Mouse (Mus musculus): ENCODE data around the gene Tmem135. TPM values are rescaled to one million over a fixed set of nuclear protein-coding genes. Genes with fewer than 3 reads are reported as not detected.

Gene Tmem135
- total and polyA plus RNA-seq, 3 experiments: 7.4 to 33.9 TPM; not detected in 1

- H3K9me3 ChIP-seq (replicated peaks; ENCODE audit: insufficient read depth, low read length): no peaks in the 10 kb centered on the region
- H3K4me1 ChIP-seq (ENCODE audit: control insufficient read depth in 1 of 2, insufficient read depth in 2 of 2, low read length in 2 of 2): no peaks in the 10 kb centered on the region
- H3K27me3 ChIP-seq (ENCODE audit: control insufficient read depth in 1 of 2, insufficient read depth in 2 of 2, low read length in 2 of 2): peaks cover 0 to 4% of the 10 kb centered on the region in 2 experiments; a peak in 2 of 4 replicates
- H3K79me2 ChIP-seq (ENCODE audit: control insufficient read depth, insufficient read depth, low read length, poor library complexity): no peaks in the 10 kb centered on the region
- no peak overlapping the region for H3K4me3 ChIP-seq (ENCODE audit: control insufficient read depth in 1 of 2, insufficient read depth in 1 of 2, low read depth in 2 of 2, low read length in 2 of 2)
- DNase-seq (ENCODE audit: low read depth, low spot score): no peak
- no peak overlapping the region for H3K9ac ChIP-seq (ENCODE audit: control insufficient read depth, low read depth, low read length, poor library complexity, severe bottlenecking)
- no peaks in the 10 kb centered on the region for H3K36me3 ChIP-seq (ENCODE audit: control insufficient read depth in 1 of 2, insufficient read depth in 2 of 2, low read length in 2 of 2)
- H3K27ac ChIP-seq (ENCODE audit: control insufficient read depth, low read depth, low read length): no peak overlapping the region
- TF ChIP-seq USF1 (IDR thresholded peaks at IDR 0.05; ENCODE audit: low read depth, low read length) (no peak), NELFE (IDR thresholded peaks at IDR 0.05; ENCODE audit: low read depth, low read length) (no peak), MYC (IDR thresholded peaks at IDR 0.05; ENCODE audit: low read depth, low read length) (no peak), E2F4 (IDR thresholded peaks at IDR 0.05; ENCODE audit: borderline replicate concordance, low read depth, low read length) (no peak), CHD1 (IDR thresholded peaks at IDR 0.05; ENCODE audit: low read depth, low read length) (no peak), ZNF384 (IDR thresholded peaks at IDR 0.05; ENCODE audit: low read depth, low read length) (no peak), TBP (IDR thresholded peaks at IDR 0.05; ENCODE audit: low read depth, low read length) (no peak), GABPA (IDR thresholded peaks at IDR 0.05; ENCODE audit: low read depth, low read length) (no peak), POLR2AphosphoS2 (IDR thresholded peaks at IDR 0.05; ENCODE audit: low read length) (no peak), SMC3 (IDR thresholded peaks at IDR 0.05; ENCODE audit: low read depth, low read length) (no peak), CTCF (IDR thresholded peaks at IDR 0.05 in 2 of 3, conservative IDR thresholded peaks at IDR 0.05 in 1 of 3; ENCODE audit: control insufficient read depth in 1 of 3, insufficient read depth in 1 of 3, low read depth in 2 of 3, low read length in 3 of 3, poor library complexity in 1 of 3, severe bottlenecking in 1 of 3) (no peak)
Measured at GRCm38 (mm10) chr7:89423688-89424255, 19.8 kb upstream of the Tmem135 start.

- H3K9me3 ChIP-seq (replicated peaks; ENCODE audit: insufficient read depth, low read length): no peaks in the 10 kb centered on the region
- no peak overlapping the region for H3K4me3 ChIP-seq (ENCODE audit: control insufficient read depth in 1 of 2, insufficient read depth in 1 of 2, low read depth in 2 of 2, low read length in 2 of 2)
- TF ChIP-seq GATA1 (IDR thresholded peaks at IDR 0.05; ENCODE audit: low read depth, low read length) (no peak), ZMIZ1 (IDR thresholded peaks at IDR 0.05; ENCODE audit: low read depth, low read length) (no peak), CTCF (IDR thresholded peaks at IDR 0.05 in 2 of 3, conservative IDR thresholded peaks at IDR 0.05 in 1 of 3; ENCODE audit: control insufficient read depth in 1 of 3, insufficient read depth in 1 of 3, low read depth in 2 of 3, low read length in 3 of 3, poor library complexity in 1 of 3, severe bottlenecking in 1 of 3) (no peak), ZC3H11A (IDR thresholded peaks at IDR 0.05; ENCODE audit: low read depth, low read length) (no peak), ZKSCAN1 (IDR thresholded peaks at IDR 0.05; ENCODE audit: low read depth, low read length) (no peak)
- no peaks in the 10 kb centered on the region for H3K4me1 ChIP-seq (ENCODE audit: control insufficient read depth in 1 of 2, insufficient read depth in 2 of 2, low read length in 2 of 2)
- no peak for DNase-seq (ENCODE audit: low read depth, low spot score)
- H3K9ac ChIP-seq (ENCODE audit: control insufficient read depth, low read depth, low read length, poor library complexity, severe bottlenecking): no peak overlapping the region
- peaks cover 0 to 3% of the 10 kb centered on the region in 2 experiments; a peak in 1 of 4 replicates for H3K36me3 ChIP-seq (ENCODE audit: control insufficient read depth in 1 of 2, insufficient read depth in 2 of 2, low read length in 2 of 2)
- no peaks in the 10 kb centered on the region for H3K79me2 ChIP-seq (ENCODE audit: control insufficient read depth, insufficient read depth, low read length, poor library complexity)
- peaks cover 0 to 4% of the 10 kb centered on the region in 2 experiments; a peak in 2 of 4 replicates for H3K27me3 ChIP-seq (ENCODE audit: control insufficient read depth in 1 of 2, insufficient read depth in 2 of 2, low read length in 2 of 2)
- H3K27ac ChIP-seq (ENCODE audit: control insufficient read depth, low read depth, low read length): no peak overlapping the region
Measured at GRCm38 (mm10) chr7:89423194-89423593, 19.2 kb upstream of the Tmem135 start.
